Mouse (Mus musculus) thymus, postnatal 25 days (tissue): ENCODE results near the gene Zcchc3.
"Not testable (repeated sequence)": the region's sequence is repeated elsewhere in the genome, so short reads cannot be mapped to it uniquely, and the experiment has no call there.

Experiments
- DNase-seq: peaks from one replicate; pipeline ENCODE4 v3.0.0; 2022

Zcchc3 gene

DNA sequence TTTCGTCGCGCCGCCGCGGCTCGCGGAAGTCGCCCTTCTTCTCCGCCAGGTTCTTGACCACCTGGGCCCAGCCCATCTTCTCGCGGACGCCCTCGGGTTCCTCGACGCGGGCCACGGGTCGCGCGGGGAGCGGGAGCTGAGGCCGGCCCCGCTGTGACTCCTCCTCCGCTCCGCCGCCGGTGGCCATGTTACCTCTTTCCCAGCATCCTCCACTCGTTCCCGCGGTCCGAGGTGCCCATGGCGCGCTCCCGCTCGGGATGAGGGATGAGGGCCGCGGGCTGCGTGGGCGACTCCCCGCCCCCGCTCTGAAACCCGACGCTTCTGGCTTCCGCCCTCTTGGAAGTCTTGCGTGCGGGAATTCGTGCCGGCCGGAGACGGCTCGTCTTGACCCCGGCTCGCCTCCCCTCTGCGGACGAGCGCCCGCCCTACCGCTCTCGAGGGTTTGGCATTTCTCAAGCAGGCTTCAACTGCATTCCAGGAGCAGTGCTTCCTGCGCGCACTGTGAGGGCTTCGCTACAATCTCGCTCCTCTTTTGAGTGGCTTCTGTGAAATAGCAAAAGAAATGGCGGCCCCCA lies at the start of gene Zcchc3:
TSS of gene Zcchc3 (minus strand) at position 437 of the 575 bp plus-strand sequence.
- peak; percentile 43 for DNase-seq

DNA sequence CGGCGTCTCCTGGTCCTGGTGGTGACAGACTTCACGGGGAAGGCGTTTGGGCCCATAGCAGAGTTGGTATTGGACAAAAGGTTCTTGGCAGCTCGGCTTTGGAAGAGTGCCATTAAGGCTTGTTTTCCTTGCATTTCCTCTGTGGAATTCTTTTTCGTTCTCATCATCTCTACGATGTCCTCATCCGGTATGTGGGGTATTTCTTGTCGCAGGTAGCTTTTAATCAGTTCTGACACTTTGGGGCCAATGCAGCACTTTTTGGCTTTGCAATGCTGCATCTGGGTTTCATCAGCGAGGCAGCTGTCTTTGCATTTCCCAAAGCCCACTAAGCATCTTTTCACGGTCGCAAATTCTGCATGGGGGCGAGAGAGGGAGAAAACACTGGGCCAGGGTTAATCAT lies 44.4 kb upstream of the Zcchc3 start:
- DNase-seq: no peak

GRCm38 (mm10) chr2:152452101-152452781 lies 37.4 kb upstream of the Zcchc3 start:
- DNase-seq: no peak

DNA sequence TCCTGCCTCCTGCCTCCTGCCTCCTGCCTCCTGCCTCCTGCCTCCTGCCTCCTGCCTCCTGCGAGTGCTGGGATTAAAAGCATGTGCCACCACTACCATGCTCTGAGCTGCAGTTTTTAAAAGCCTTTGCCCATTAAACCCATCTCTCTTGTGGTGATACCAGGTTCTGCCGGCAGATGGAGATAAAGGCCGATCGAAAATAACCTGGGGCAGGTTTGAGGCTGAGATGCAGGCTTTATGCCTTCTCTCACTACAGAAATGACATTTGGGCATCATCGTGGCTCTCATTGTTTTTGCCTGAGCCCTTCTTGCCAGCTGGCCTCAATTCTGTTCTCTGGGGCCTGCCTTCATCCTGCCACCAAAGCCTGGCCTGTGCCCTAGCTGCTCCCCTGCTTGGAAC lies 35.4 kb upstream of the Zcchc3 start:
- peak; percentile 46 for DNase-seq

GRCm38 (mm10) chr2:152447461-152447860 lies 32.6 kb upstream of the Zcchc3 start:
- no peak for DNase-seq

DNA sequence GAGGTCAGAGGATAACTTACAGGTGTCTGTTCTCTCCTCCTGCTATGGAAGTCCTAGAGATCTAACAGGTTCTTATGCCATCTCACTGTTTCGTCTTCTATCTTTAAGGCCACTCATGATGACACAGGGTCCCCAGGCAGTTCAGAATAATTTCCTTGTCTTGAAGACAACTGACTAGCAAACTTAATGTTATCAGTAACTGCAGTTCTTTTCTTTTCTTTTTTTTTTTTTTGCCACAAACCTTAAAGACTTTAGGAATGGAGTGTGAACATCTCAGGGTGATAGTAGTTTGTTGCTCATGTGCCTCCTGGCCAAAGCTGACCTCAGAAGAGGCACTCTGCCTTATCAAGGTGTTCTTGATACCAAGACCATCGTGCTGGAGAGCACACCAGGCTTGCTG lies 31.8 kb upstream of the Zcchc3 start:
- DNase-seq: no peak

DNA sequence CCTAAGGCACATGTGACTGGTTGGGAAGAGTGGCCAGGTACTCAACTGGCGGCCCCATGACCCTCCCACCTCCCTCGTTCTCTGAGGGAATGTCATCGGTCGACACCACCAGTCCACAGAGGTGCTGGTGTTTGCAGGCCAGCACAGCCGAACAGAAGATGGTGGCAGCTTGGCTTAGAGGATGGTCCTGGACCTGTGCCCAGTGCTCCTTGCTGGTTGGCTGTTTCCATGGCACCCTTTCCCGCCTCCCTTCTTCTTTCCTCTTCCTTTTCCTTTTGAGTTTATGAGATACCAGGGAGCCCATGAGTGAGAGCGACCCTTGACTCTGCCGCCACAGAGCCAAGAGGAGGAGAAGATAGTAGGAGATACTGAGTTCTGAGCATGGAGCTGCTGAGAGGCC lies 28.5 kb upstream of the Zcchc3 start:
- no peak for DNase-seq

DNA sequence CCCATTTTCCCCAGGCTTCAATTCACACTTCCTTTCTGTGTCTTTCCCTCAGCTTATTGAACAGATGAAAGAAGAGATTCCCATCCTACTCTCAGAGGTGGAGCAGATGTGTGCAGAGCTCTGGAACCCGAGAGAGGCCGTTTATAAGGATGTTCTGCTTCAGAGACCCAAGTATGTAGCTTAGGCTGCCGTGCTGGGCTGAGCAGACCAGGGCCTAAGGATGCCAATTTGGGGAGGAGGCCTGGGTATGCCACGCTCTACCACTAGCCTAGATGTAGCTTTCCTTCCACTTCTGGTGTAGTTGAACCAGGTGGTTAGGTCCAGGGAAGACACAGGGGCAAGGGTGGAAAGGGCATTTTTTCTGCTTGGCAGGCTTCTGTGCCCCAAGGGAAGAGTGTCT lies 27.5 kb upstream of the Zcchc3 start:
- DNase-seq: no peak

DNA sequence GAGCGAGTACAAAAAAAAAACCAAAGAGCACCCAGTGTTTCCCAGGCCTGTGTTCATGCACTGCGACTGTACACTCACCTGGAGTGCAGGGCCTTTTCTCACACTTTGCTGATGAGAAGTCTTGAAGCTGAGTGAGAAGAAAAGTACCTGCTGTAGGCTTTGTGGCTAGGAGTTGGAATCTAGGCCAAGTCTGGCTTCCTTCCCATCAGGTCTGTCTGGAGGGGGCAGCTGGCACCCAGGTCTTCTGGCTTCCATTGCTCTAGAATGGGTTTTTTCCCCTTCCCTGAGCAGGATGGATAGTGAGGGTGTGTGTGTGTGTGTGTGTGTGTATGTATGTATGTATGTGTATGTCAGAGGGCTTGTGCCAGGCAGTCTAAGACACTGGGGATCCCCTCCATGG lies 25.0 kb upstream of the Zcchc3 start:
- no peak for DNase-seq

DNA sequence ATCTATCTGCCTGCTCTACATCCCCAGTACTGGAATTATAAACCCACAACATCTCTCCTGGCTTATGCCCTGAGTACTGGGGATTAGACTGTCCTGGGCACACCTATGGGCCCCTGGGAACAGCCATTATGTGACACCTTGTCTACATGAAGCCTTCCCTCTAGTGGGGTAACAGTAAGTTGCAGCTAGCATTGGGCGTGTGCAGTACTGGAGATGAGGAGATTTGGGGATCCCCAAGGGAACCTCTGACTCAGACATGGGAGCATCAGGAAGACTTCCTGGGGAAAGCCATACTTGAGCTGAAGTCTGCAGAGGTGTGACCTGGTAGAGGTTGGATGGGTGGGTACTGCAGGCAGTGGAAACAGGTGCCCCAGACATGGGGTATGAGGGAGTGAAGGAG lies 24.1 kb upstream of the Zcchc3 start:
- no peak for DNase-seq

DNA sequence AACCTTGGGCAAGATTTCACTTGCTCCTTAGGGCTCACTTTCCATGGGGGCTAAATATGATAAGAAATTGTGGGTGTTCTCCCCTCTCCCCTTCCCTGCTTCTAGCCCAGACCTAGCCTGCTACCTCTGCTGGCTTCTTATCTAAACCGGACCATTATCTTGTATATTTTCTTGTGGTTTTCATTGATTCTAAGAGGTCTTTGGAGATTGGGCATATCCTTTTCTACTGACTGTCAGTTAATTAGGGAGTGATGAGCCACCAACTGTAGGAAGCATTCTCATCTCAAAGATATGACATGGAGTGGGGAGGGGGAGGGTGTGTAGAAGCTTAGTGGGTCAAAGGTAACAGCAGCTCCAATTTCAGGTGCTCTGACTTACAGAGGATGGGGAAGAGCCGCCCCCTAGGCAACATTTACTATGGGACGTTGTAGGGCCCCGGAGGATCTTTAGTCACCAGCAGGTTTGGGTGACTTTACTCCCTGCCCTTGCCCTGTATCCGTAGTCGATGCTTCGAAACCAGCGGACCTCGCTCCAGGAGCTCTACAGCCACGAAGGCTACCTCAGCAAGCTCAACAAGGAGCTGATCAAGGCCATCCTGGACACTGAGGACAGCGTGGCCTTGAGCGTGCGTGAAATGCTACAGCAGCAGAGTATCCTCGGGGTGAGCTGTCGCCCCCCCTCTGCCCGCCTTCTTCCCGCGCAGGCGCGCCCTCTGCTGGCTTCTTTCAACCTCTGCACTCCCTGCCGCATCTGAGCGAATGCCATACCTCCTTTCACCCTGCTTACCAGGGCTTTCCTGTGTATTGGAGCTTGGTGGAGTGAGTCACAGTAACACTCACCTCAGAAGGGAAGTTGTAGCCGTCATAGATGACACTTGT lies 22.4 kb upstream of the Zcchc3 start:
- DNase-seq: peak; percentile 80

DNA sequence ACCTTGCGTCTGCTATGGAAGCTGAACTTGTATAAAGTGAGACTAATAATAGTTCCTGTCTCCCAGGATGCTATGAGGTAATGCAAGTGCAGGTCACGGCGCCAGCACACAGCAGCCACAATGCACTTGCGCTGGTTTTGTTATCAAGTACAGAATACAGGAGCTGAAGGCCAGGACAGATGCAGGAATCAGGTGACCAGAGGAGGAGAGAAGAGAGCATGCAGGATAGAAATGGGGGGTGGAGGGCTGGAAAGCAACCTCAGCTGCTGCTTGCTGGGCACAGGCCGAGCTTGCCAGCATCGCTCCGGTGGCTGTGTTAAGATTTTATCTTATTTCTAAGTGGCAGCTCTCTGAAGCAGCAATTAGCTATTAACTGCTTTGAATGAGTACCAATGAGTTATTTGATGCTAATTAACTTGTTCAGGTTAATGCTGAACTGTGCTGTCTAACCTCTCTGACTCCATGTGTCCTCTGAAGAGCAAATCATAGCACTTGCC lies 21.6 kb upstream of the Zcchc3 start:
- DNase-seq: no peak

GRCm38 (mm10) chr2:152428481-152428880 lies 13.7 kb upstream of the Zcchc3 start:
- not testable (repeated sequence) for DNase-seq

DNA sequence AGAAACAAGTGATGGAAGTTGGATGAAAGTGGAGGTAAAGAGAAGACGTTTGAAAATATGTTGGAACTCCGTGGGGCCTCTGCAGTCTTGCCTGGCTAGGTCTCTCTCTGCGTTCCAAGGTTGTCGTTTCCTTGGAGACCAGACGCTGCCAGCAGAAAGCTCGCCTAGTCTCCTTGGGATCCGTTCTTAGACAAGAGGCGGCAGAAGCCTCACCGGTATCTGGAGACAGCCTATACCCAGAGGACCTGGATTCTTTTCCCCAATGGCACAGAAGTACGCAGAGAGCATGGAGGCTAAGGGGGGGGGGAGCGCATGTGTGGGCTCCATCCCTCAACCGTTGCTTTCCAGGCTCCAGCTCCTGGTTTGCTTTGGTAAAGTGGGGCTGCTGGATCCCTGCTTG lies 12.7 kb upstream of the Zcchc3 start:
- no peak for DNase-seq

- no peak for DNase-seq
Measured at GRCm38 (mm10) chr2:152415786-152416185, 959 bp upstream of the Zcchc3 start.

- DNase-seq: no peak
Measured at GRCm38 (mm10) chr2:152415287-152415686, 460 bp upstream of the Zcchc3 start, which contains the start of gene 6820408C15Rik. Gene 6820408C15Rik (plus strand): TSS chr2:152415587.

DNA sequence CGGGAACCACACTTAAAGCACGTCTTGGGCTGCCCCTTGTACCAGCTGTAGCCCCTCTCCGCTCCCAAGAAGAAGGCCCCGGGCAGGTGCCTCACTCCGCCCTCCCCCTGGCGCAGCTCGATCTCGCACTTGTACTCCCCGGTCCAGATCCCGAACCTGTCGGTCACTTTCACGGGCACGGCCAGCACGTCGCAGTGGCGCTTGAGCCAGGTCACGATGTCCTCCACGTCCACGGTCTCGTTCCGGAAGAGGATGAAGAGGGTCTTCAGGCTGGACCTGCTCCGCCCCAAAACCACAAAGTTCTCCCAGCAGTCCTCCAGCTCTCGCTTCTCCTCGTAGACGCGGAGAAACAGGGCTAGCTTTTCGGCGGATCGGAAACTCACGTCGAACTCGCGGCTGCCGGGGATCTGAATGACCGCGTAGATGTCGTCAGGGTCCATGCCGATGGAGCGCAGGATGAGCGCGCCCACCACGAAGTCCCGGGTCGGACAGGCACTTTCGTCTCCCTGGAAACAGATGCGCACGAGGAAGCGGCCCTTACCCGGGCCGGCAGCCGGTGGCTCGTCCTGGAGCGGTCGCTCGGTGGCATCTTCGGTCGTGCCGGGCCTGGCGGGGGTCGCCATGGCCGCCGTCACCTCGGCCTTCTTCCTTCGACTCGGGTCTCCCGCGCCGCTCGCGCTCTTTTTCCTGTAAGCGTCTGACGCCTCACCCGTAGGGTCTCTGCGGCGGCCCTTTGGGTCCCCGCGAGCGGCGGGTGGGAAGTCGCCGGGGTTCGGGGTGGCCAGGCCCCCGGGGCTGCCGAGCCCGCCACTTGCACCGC lies 852 bp downstream of the Zcchc3 start:
- peak; percentile 6 for DNase-seq

GRCm38 (mm10) chr2:152413158-152413764 lies 1.6 kb downstream of the Zcchc3 start:
- no peak for DNase-seq

DNA sequence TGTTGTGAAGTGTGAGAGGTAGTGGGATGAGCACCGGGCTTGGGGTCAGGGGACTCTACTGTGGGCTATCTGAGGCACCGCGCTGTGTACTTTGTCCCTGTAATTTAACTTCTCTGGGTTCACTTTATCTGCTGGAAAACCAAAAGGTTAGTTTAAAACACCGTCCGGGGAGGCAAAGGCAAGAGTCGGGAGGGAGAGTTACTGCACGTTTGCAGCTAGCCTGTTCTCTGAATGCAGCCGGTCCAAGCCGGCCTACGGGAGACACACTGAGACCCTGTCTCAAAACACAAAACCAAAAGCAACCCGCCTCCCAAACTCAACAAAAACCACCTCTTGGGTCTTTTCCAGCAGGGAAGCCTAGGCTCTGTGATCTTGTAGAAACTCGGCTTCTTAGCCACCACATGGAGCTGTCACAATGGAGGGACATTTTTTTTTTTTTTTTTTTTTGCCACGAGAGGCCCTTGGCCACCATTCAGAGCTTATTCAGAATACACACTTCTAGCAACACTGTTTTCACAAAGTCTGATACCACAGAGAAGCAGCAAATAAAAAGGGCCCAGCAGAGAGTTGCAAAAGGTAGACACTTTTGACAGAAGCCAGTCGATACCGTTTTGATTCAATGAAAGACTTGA lies 2.2 kb downstream of the Zcchc3 start:
- no peak for DNase-seq

DNA sequence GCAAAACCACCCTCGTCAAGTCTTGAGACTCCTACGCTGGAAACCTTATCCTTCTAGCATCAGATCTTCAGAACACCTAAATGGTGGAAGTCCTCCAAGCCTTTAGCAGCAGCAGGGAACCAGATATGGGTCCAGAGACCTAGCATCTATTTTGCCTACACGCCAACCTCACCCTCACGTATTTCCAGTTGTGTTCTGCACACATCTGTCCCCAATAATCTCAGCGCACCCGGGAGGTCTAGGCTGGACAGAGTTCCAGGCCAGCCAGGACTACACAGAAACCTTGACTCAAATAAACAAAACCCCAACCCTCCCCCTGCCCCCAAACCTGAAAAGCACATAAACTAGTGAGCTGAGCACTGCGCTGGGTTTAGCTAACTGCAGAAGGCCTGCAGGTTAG lies 3.4 kb downstream of the Zcchc3 start:
- DNase-seq: no peak

DNA sequence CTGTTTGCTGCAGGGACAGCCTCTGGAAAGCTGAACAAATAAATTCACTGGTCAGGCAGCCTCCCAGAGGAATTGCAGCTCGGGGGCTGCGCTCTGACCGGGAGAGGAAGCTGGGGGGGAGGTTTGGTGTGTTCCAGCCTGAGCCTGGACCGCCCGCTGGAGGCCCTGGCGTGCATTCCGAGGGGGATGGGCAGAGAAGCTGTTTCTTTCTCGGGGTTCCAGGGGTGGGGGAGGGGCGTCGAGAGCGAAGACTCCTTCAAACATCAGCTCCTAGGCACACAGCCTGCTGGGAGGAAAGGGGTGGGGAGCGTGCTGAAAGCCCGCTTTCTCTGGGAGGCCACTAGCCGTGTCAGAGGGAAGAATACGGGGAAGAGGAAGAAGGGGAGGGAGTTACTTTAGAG lies 3.9 kb downstream of the Zcchc3 start:
- DNase-seq: no peak

GRCm38 (mm10) chr2:152409781-152410180 lies 5.0 kb downstream of the Zcchc3 start:
- no peak for DNase-seq
